Mouse (Mus musculus): ENCODE measurements around the gene Arhgef6. TPM values are rescaled to one million over a fixed set of nuclear protein-coding genes. Genes with fewer than 3 reads are reported as not detected.

Arhgef6 gene
- polyA plus RNA-seq, 1 experiment, result 13.4 TPM

- Histone ChIP-seq H3K4me1 (ENCODE audit: control insufficient read depth, insufficient read depth, low read length) (no peaks in the 10 kb centered on the region), H3K27ac (ENCODE audit: insufficient read depth, low read length) (no peak overlapping the region), H3K4me3 (ENCODE audit: insufficient read depth, low read length) (no peak overlapping the region)
- TF ChIP-seq POLR2A (IDR thresholded peaks at IDR 0.05; ENCODE audit: extremely low read depth, insufficient read depth, low read length) (no peak), CTCF (IDR thresholded peaks at IDR 0.05; ENCODE audit: extremely low read depth, insufficient read depth, low read length) (no peak)
These were observed 125.7 kb downstream of the Arhgef6 start for GRCm38 (mm10) chrX:57212862-57213261.

GRCm38 (mm10) chrX:57211876-57212275 is 126.7 kb downstream of the Arhgef6 start, which contains the start of gene Cd40lg:
Gene Cd40lg, plus strand, starts transcription at chrX:57212143.
- Histone ChIP-seq H3K4me3 (ENCODE audit: insufficient read depth, low read length) (no peak within 1 kb of the TSS), H3K4me1 (ENCODE audit: control insufficient read depth, insufficient read depth, low read length) (no peaks in the 10 kb centered on the region), H3K27ac (ENCODE audit: insufficient read depth, low read length) (no peak within 1 kb of the TSS)
- no peak for TF ChIP-seq CTCF (IDR thresholded peaks at IDR 0.05; ENCODE audit: extremely low read depth, insufficient read depth, low read length)
- TF ChIP-seq POLR2A (IDR thresholded peaks at IDR 0.05; ENCODE audit: extremely low read depth, insufficient read depth, low read length), result no peak

DNA sequence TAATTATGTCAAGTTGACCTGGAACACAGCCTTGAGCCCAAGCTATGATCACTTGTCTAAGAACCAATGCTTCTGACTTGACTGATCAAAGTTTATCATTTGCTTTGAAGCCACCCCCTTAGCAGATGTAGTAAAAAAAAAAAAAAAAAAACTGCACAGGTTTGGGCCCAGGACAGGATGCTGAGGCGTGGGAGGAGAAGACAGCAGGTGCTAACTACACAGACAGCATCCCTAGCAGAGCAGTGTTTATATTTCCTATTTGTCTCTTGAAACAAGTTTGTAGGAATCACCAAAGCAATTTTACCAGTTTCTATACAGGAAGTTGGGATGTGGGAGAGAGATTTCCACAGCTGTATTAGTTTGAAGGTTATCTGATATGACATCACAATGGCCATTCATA is 127.9 kb downstream of the Arhgef6 start:
- no peak for TF ChIP-seq CTCF (IDR thresholded peaks at IDR 0.05; ENCODE audit: extremely low read depth, insufficient read depth, low read length)
- no peak for TF ChIP-seq POLR2A (IDR thresholded peaks at IDR 0.05; ENCODE audit: extremely low read depth, insufficient read depth, low read length)
- Histone ChIP-seq H3K27ac (ENCODE audit: insufficient read depth, low read length) (no peak overlapping the region), H3K4me1 (ENCODE audit: control insufficient read depth, insufficient read depth, low read length) (no peaks in the 10 kb centered on the region), H3K4me3 (ENCODE audit: insufficient read depth, low read length) (no peak overlapping the region)

DNA sequence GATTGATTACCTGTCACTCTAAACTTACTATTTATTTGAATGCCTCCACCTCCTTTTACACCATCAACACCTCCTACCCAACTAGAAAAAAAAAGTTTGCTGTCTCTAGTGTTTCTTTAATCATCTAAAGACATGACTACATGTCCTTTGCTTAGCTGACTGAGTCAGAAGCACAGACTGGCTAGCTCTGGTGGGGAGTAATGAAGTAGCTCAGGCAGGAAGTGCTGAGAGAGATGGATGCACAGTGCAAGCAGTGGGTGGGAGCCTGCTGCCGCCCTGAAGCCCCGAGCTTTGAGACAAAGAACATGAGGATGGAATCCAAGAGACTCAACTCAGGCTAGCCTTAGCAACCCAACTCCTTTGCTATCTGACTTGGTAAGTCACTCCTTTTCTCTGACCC is 138.1 kb downstream of the Arhgef6 start:
- TF ChIP-seq CTCF (IDR thresholded peaks at IDR 0.05; ENCODE audit: extremely low read depth, insufficient read depth, low read length) (no peak), POLR2A (IDR thresholded peaks at IDR 0.05; ENCODE audit: extremely low read depth, insufficient read depth, low read length) (no peak)
- Histone ChIP-seq H3K4me1 (ENCODE audit: control insufficient read depth, insufficient read depth, low read length) (no peaks in the 10 kb centered on the region), H3K4me3 (ENCODE audit: insufficient read depth, low read length) (no peak overlapping the region), H3K27ac (ENCODE audit: insufficient read depth, low read length) (no peak overlapping the region)

DNA sequence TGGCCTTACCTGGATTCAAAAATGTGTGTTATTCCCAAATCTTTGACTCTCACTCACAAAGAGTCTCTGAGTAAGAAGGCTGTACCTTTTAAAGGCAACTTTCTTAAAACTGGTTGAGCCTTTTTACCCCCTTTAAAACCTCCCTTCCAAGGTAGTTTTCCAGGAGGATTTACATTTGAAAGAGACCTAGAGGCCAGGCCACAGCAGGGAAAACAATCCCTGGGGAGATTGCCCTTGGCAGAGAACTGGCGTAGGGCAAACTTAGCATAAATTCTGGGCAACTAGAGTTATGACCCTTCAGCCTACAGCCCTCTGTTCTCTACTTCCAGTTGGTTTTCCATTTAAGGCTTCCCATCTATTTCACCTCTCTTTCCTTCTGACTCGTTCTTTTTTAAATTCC is 140.5 kb downstream of the Arhgef6 start:
- H3K4me1 ChIP-seq (ENCODE audit: control insufficient read depth, insufficient read depth, low read length), result no peaks in the 10 kb centered on the region
- TF ChIP-seq POLR2A (IDR thresholded peaks at IDR 0.05; ENCODE audit: extremely low read depth, insufficient read depth, low read length), result no peak
- no peak for TF ChIP-seq CTCF (IDR thresholded peaks at IDR 0.05; ENCODE audit: extremely low read depth, insufficient read depth, low read length)
- no peak overlapping the region for H3K4me3 ChIP-seq (ENCODE audit: insufficient read depth, low read length)
- H3K27ac ChIP-seq (ENCODE audit: insufficient read depth, low read length), result no peak overlapping the region

GRCm38 (mm10) chrX:57196319-57196718 is 142.2 kb downstream of the Arhgef6 start:
- no peak for TF ChIP-seq POLR2A (IDR thresholded peaks at IDR 0.05; ENCODE audit: extremely low read depth, insufficient read depth, low read length)
- no peak for TF ChIP-seq CTCF (IDR thresholded peaks at IDR 0.05; ENCODE audit: extremely low read depth, insufficient read depth, low read length)
- H3K4me1 ChIP-seq (ENCODE audit: control insufficient read depth, insufficient read depth, low read length), result no peaks in the 10 kb centered on the region
- H3K4me3 ChIP-seq (ENCODE audit: insufficient read depth, low read length), result no peak overlapping the region
- no peak overlapping the region for H3K27ac ChIP-seq (ENCODE audit: insufficient read depth, low read length)

- Histone ChIP-seq H3K4me3 (ENCODE audit: insufficient read depth, low read length) (no peak overlapping the region), H3K4me1 (ENCODE audit: control insufficient read depth, insufficient read depth, low read length) (no peaks in the 10 kb centered on the region), H3K27ac (ENCODE audit: insufficient read depth, low read length) (no peak overlapping the region)
- TF ChIP-seq CTCF (IDR thresholded peaks at IDR 0.05; ENCODE audit: extremely low read depth, insufficient read depth, low read length) (no peak), POLR2A (IDR thresholded peaks at IDR 0.05; ENCODE audit: extremely low read depth, insufficient read depth, low read length) (no peak)
These were observed 149.2 kb downstream of the Arhgef6 start for GRCm38 (mm10) chrX:57189335-57189734.

GRCm38 (mm10) chrX:57187301-57187700 is 151.2 kb downstream of the Arhgef6 start:
- no peak for TF ChIP-seq CTCF (IDR thresholded peaks at IDR 0.05; ENCODE audit: extremely low read depth, insufficient read depth, low read length)
- no peak for TF ChIP-seq POLR2A (IDR thresholded peaks at IDR 0.05; ENCODE audit: extremely low read depth, insufficient read depth, low read length)
- no peaks in the 10 kb centered on the region for H3K4me1 ChIP-seq (ENCODE audit: control insufficient read depth, insufficient read depth, low read length)
- H3K27ac ChIP-seq (ENCODE audit: insufficient read depth, low read length), result no peak overlapping the region
- H3K4me3 ChIP-seq (ENCODE audit: insufficient read depth, low read length), result no peak overlapping the region

DNA sequence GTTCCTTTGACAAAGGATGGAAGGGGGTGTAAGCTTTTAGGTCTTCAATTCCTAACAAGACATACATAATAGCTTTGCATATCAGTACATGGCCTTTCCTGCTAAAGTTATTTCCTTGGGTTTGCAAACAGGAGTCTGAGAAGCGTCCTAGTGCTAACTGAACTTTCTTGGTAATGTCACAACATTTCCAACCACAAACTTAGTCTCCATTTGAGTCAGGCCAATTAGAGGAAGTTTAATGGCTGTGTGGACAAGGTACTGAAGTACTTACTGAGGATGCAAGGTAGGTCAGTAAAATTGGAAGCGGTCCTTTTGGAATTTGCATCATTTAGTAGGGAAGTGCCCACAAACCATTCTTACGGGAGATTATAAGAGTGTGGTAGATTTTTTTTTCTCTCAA is 155.2 kb downstream of the Arhgef6 start:
- H3K27ac ChIP-seq (ENCODE audit: insufficient read depth, low read length), result no peak overlapping the region
- no peak overlapping the region for H3K4me3 ChIP-seq (ENCODE audit: insufficient read depth, low read length)
- no peaks in the 10 kb centered on the region for H3K4me1 ChIP-seq (ENCODE audit: control insufficient read depth, insufficient read depth, low read length)
- TF ChIP-seq CTCF (IDR thresholded peaks at IDR 0.05; ENCODE audit: extremely low read depth, insufficient read depth, low read length) (no peak), POLR2A (IDR thresholded peaks at IDR 0.05; ENCODE audit: extremely low read depth, insufficient read depth, low read length) (no peak)

DNA sequence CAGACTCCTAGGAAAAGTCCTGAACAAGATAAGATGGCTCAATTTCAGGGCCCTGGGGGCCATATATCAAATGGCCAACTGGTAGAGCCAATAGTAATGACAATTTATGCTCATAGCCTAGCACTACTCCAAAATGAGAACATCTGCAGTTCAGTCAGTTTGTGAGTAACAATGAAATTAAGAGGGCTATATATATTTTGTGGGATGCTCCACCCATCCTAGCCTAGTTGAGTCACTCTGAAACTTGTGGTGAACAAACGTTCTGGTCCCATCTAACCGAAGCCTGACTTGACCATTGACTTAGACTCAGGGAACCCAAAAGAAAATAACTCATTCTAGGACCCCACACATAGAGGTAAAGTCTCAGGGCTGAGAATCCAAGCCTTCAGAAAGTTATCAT is 156.1 kb downstream of the Arhgef6 start:
- H3K4me1 ChIP-seq (ENCODE audit: control insufficient read depth, insufficient read depth, low read length), result no peaks in the 10 kb centered on the region
- H3K27ac ChIP-seq (ENCODE audit: insufficient read depth, low read length), result no peak overlapping the region
- no peak overlapping the region for H3K4me3 ChIP-seq (ENCODE audit: insufficient read depth, low read length)
- TF ChIP-seq CTCF (IDR thresholded peaks at IDR 0.05; ENCODE audit: extremely low read depth, insufficient read depth, low read length) (no peak), POLR2A (IDR thresholded peaks at IDR 0.05; ENCODE audit: extremely low read depth, insufficient read depth, low read length) (no peak)

Other genes with a start within 250 kb of the Arhgef6 start
- gene Cd40lg, start 126.6 kb downstream of the Arhgef6 start, polyA plus RNA-seq (2012; rRNA removed), result not detected in 2 replicates
- gene Rbmx, start 54.3 kb upstream of the Arhgef6 start, polyA plus RNA-seq (2012; rRNA removed), result 54.3 and 58.8 TPM in 2 replicates
- not detected in 2 replicates for gene Gm364, start 70.4 kb upstream of the Arhgef6 start, polyA plus RNA-seq (2012; rRNA removed)
- 0.23 TPM in 2 replicates for gene Gpr101, start 165.0 kb upstream of the Arhgef6 start, polyA plus RNA-seq (2012; rRNA removed)

All from cortical plate, adult 2 months (tissue).